Mouse (Mus musculus) liver, postnatal 0 days (tissue): ENCODE data around the gene Mettl11b.

ENCODE experiments used
- CTCF ChIP-seq: sonication (generic); IDR thresholded peaks from 2 replicates; pipeline ENCODE4 v1.5.1; 2016; ENCODE audit warnings: antibody characterized with exemption, low read depth
- EP300 ChIP-seq: IDR thresholded peaks from 2 replicates; pipeline ENCODE4 v1.6.1; 2016; ENCODE audit warnings: antibody characterized with exemption, low read depth, mild to moderate bottlenecking

DNA sequence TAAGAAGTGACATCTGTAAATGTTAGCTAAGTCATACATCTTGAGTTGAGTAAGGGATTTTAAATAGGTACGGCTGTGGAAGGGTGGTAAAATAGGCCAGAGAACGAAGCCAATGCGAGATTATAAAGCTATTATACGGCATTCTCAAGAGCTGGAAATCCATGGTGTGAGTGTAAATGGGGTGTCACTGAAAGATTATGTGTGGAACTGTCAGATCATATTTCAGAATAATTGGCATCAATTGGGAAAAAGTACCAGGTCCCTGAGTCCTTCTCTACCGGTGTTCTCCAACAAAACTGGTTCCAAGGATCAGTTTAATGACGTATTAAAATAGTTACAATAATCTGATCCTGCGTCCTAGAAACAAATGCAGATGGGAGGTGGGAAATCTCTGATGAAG, 24.5 kb downstream of the Mettl11b start:
- TF ChIP-seq CTCF = no peak
- TF ChIP-seq EP300 = no peak
